Mouse (Mus musculus) limb, embryonic 10.5 days (tissue): ENCODE measurements around the gene Idi1. TPM values are rescaled to one million over a fixed set of nuclear protein-coding genes. Genes with fewer than 3 reads are reported as not detected.
"Not testable (repeated sequence)": the region's sequence is repeated elsewhere in the genome, so short reads cannot be mapped to it uniquely, and the experiment has no call there.

Experiments used
- DNase-seq: peaks from one replicate; pipeline ENCODE4 v3.0.0-alpha.2; 2017; ENCODE audit warnings: low spot score
- H3K27ac ChIP-seq: fragments of 300-500 bp; sonication (generic); 2 replicates; pipeline ENCODE4 v1.5.1; 2016; ENCODE audit warnings: mild to moderate bottlenecking
- H3K27me3 ChIP-seq: fragments of 300-500 bp; sonication (generic); 2 replicates; pipeline ENCODE4 v1.6.1; 2016; ENCODE audit warnings: low read depth, mild to moderate bottlenecking; ENCODE audit not compliant: poor library complexity, severe bottlenecking
- H3K36me3 ChIP-seq: fragments of 300-500 bp; sonication (generic); 2 replicates; pipeline ENCODE4 v1.6.1; 2016; ENCODE audit warnings: mild to moderate bottlenecking, moderate library complexity
- H3K4me1 ChIP-seq: fragments of 300-500 bp; sonication (generic); 2 replicates; pipeline ENCODE4 v1.6.1; 2016
- H3K4me3 ChIP-seq: fragments of 300-500 bp; sonication (generic); 2 replicates; pipeline ENCODE4 v1.5.1; 2016; ENCODE audit warnings: mild to moderate bottlenecking, moderate library complexity
- H3K9me3 ChIP-seq: fragments of 300-500 bp; sonication (generic); replicated peaks from 2 replicates; pipeline ENCODE4 v1.6.1; 2016; ENCODE audit warnings: mild to moderate bottlenecking
- WGBS: fragments of 180-500 bp; shearing (Covaris S2); methylation state at CpG from one replicate; pipeline ENCODE4 v1.1.7; 2016; 5-methylcytosine and 5-hydroxymethylcytosine counted together
- microRNA-seq: library from miRNA; unstranded; fragments of <30 nt; microRNA quantifications from one replicate; pipeline ENCODE4, GENCODE M21; 2017
- polyA plus RNA-seq: library from polyadenylated mRNA; unstranded; fragments of >200 nt; fragmentation: Nextera tagmentation; extraction: Ambion mirVana; gene quantifications from 2 replicates; pipeline ENCODE4 v1.2.1, GENCODE M21; 2016

Idi1 gene
- polyA plus RNA-seq, 1 experiment from 2014 or later: 115 TPM

DNA sequence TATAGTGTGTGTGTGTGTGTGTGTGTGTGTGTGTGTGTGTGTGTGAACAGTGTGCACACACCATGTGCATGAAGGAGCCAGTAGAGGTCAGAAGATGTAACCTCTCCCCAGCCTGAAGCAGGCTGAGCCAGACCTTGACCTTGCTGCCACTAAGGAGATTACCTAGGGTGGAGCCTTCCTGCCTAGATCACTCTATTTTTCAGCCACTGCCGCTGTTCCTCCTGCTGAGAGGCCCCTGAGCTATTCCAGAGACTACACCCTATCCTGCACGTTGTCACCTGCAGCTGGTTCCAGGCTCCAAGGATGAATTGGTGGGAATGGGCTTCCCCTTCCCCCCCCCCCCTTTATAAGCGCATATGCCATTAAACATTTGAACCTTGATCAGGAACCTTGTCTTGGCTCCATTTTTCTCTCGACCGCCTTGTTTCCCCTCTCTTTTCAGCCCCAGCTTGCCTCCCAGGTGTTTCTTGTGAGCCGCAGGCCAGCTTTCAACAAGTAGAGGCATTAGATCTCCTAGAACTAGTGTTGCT lies 52.4 kb downstream of the Idi1 start:
- not testable (repeated sequence) for H3K4me1 ChIP-seq, H3K36me3 ChIP-seq, H3K9me3 ChIP-seq, H3K27ac ChIP-seq, H3K4me3 ChIP-seq, DNase-seq, H3K27me3 ChIP-seq
- 78% methylated on average over 6 of the region's 6 CpGs for WGBS

DNA sequence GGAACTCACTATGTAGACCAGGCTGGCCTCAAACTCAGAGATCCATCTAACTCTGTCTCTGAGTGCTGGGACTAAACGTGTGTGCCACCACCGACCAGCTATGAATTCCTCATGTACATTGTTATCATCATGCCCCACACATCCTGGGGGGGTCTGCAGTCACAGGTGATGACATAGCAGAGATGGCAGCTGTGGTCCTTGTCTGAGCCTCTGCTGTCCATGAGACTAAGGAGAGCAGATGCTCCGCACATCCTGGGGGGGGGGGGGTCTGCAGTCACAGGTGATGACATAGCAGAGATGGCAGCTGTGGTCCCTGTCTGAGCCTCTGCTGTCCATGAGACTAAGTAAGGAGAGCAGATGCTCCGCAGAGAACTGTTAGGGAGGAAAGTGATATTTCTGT lies 55.8 kb downstream of the Idi1 start:
- 90% methylated on average over 4 of the region's 4 CpGs for WGBS
- H3K4me3 ChIP-seq, H3K27ac ChIP-seq, H3K27me3 ChIP-seq, H3K4me1 ChIP-seq, H3K9me3 ChIP-seq, H3K36me3 ChIP-seq, DNase-seq: not testable (repeated sequence)

DNA sequence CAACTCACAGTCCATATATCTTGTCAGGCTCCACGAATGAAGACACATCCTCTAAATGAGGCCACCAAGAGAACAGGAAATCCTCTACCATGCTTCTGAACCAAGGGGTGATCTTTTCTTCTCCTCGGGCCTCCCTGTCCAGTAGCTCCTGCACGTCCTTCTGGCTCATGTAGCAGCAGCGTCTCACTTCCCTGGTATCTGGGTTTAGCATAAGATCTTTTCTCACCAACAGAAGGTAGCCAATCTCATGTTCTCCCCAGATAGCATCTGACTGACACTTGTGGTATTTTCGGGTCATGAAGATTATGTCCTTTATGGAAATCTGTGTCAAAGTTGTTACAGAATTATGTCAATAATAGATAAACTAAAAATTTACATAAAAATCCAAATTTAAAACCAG lies 56.4 kb downstream of the Idi1 start:
- not testable (repeated sequence) for H3K4me3 ChIP-seq, H3K27ac ChIP-seq, H3K36me3 ChIP-seq, H3K27me3 ChIP-seq, H3K4me1 ChIP-seq, H3K9me3 ChIP-seq, DNase-seq
- WGBS: 56% methylated on average over 1 of the region's 5 CpGs

Small RNAs within 50 kb of the gene (microRNA-seq; reads per million reads assigned to microRNA genes)
- gene Gm22750: not detected

Other genes with a start within 250 kb of the Idi1 start
- gene Wdr37, start 13.6 kb upstream of the Idi1 start, polyA plus RNA-seq: 21.0 and 25.3 TPM in 2 replicates
- not detected in 2 replicates for gene Gm9745, start 62.7 kb downstream of the Idi1 start, polyA plus RNA-seq
- not detected in 2 replicates for gene Idi2, start 67.4 kb downstream of the Idi1 start, polyA plus RNA-seq
- gene Gtpbp4, start 110.6 kb downstream of the Idi1 start, polyA plus RNA-seq: 116 and 117 TPM in 2 replicates
- 28.9 and 31.0 TPM in 2 replicates for gene Larp4b, start 208.4 kb downstream of the Idi1 start, polyA plus RNA-seq